Mouse (Mus musculus) spleen, embryonic (tissue): Measurements from ENCODE around the gene Bloc1s1.

Experiments used
- CTCF ChIA-PET: fragments of 350-600 bp; sonication (Branson Sonifier 250); formaldehyde crosslinking; loops from one replicate; lab custom pipeline; 2022; lab: Charles Lee

Gene Bloc1s1

DNA sequence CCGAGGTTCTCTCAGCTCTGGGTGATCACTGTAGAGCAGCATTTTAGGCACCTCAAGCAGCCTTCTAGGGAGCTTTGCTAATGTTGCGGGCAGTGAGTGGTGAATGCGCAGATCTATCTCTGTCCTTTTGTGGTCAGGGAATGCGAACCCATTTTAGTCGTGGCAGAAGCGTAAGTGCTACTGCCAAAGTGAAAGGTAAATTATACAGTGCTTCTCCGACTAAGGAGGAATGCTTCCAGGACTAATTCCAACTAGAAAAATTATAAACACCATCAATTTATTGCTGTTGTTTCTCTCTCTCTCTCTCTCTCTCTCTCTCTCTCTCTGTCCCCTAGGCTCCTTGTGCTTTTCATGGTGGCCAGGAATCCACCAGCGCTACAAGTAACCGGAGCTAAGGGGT, at the start of gene Bloc1s1:
Gene Bloc1s1 (minus strand): TSS at position 101 of the 400 bp plus-strand sequence.
- CTCF ChIA-PET = no interaction called here

DNA sequence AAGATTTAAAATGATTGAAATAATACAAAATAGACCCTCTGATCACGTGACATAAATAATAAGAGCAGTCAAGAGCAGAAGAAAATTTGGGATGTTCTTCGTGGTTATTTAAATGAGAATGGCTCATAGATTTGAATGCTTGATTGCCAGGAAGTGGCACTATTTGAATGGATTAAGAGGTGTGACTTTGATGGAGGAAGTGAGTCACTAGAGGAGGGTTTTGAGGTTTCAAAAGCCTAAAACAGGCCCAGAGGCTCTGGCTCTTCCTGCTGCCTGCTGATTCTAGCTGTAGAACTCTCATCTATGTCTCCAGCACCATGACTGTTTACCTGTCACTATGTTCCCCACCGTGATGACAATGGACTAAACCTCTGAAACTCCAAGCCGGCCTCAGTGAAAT, 49.0 kb upstream of the Bloc1s1 start:
- CTCF ChIA-PET = no interaction called here

DNA sequence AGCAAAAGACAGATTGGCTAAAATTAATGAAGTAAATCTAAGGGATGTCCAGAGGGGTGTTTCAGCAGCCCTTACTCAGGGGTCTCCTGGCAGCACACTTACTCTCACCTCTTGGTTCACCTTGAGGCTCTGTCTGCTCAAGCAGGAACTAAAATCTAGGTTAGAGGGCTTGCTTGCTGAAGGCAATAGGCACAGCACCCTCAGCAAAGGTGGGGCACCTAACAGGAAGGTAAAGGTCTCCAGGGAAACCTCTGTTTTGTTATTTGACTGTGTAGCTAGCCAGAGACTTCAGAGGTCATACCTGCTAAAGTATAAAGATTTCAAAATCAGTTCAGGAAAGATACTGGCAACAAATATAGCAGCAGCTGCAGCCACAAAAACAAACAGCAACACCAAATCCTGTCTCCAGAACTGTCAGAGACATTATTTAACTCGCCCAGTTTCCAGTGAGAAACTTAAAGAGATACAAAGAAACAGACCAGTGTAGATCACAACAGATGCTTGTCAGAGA, 47.0 kb upstream of the Bloc1s1 start:
- CTCF ChIA-PET = no interaction called here

DNA sequence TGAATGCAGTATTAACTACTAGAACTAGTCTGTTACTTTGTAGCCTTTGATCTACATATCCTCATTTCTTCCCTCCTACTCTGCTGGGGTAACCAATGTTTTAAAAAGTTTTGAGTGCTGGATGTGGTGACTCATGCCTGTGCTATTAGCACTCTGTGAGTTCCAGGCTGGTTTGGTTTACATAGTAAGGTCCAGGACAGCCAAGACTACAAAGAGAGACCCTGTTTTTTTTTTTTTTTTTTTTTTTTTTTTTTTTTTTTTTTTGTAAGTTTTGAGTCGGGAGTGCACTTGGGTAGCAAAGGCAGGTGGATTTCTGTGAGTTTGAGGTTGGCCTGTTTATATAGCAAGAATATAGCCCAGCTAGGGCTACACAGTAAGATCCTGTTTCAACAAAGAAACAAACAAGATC, 44.5 kb upstream of the Bloc1s1 start:
- CTCF ChIA-PET = no interaction called here

DNA sequence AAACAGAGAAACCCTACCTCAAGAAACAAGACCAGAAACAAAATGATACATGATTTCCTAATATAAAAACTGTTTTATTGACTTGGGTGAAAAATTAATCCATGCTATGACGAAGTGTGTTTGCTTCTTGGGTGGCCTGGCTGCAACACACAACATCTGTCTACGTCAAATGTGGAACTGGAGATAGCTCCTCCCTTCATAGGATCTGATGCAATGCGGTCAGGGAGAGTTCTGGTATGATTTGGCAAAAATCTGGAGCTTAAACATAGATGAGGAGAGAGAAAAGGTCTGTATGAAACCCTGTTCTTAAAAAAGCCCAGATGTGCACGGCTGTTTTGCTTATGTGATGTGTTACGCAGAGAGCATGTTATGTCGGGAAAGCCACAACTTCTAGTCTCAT, 42.0 kb upstream of the Bloc1s1 start:
- CTCF ChIA-PET = no interaction called here

DNA sequence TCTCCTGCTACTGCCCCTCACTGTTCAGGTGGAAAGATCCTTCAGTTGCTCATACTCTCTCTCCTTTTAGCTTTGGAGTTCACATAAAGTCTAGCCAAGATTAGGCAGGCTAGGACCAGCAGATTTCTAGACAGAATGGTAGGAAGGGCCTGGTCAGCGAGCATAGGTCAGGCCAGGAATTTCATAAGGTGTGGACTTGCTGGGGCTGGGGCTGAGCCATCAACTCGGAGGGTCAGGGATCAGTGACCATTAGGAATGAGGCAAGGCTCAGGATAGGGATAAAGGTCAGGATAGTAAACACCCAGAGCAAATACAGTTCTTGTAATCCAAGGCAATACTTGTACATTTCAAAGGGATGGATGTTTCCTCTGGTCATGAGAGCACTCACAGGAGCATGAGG, 41.1 kb upstream of the Bloc1s1 start:
- CTCF ChIA-PET = no interaction called here

DNA sequence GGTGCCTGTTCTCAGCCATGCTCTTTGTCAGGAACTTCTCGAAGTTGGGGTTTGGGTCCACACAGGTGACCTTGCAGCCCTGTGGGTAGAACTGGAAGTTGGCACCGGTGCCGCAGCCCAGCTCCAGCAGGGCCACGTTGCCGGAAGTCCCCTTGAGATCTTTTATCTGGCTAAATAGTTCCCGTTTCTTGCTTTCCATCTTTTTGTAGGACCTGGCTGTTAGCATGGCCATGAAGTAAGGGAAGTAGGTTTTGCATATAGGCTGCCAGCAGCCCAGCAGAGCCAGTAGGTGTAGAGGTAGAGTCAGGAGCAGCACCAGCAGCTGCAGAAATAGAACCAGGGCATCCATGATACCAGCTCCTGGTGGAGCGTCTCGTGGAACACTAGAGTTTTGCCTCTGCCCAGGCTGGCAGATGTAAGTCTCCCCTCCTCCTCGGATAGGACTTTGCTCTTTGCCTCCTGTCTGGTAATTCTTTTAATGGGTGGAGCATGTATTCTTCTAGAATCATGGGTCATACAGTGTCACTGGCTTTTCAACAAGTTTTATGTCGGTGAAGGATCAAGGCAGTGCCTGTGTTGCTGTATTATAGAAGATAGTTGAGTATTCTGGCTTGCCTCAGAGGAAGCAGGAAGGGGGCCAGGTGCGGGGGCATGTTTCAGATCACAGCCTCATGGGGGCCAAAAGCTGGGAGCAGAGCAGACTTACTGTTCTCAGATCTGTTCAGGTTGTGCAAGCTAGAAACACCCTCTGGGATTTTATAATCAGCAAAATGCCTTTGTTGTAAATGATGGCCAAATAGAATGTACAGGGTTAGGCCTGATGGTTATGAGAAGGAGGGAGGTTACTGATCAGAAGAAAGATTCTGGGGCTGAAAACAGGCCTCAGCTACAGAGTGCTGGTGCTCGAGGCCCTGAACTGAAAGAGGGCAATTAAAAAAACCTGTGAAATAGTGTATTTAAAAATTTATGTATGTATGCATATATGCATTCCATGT, 37.1 kb upstream of the Bloc1s1 start, which contains the start of gene Mettl7b:
Gene Mettl7b (minus strand): TSS at position 399 of the 995 bp plus-strand sequence.
- CTCF ChIA-PET = interaction anchor here (0.5 kb wide), 1 partner anchor 22 kb away, joined by 3 read pairs; no protein-coding TSS in a partner anchor

DNA sequence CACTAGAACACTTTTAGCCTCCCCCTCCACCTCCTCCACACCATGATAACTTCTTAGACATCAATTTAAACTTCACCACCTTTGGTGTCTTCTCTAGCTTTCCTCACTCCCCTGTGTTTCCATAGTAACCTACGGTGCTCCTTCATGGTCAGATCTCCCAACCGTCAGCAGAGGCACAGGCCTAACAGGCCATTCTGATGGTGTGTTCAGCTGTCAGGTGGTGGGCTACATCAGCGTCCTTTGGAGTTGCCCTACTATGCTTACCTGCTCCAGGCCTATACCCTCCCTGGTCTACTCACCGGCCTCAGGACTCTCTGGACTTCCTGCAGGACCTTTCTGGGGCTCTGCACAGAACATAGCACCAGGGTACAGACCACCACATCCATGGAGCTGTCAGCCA, 36.3 kb upstream of the Bloc1s1 start:
- CTCF ChIA-PET = interaction anchor here (0.5 kb wide), 1 partner anchor 21 kb away, joined by 3 read pairs; no protein-coding TSS in a partner anchor

DNA sequence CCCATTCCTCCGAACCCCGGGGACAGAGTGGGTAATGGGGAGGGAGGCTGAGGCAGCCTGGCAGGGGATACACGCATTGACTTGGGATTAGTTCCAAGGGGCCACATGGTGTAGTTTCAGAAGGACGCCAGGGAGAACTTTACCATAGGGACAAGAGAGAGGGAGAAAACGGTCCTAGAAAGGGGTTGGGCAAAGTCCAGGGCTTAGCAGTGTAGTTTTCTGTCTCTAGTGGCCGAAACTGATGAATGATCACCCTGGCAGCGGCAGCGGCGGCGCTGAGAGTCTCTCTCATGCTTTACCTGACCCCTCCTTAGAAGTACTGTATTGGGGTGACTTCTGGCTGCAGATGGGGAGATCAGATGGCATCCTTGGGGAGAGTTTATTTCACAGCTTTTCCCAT, 34.5 kb upstream of the Bloc1s1 start:
- CTCF ChIA-PET = no interaction called here

DNA sequence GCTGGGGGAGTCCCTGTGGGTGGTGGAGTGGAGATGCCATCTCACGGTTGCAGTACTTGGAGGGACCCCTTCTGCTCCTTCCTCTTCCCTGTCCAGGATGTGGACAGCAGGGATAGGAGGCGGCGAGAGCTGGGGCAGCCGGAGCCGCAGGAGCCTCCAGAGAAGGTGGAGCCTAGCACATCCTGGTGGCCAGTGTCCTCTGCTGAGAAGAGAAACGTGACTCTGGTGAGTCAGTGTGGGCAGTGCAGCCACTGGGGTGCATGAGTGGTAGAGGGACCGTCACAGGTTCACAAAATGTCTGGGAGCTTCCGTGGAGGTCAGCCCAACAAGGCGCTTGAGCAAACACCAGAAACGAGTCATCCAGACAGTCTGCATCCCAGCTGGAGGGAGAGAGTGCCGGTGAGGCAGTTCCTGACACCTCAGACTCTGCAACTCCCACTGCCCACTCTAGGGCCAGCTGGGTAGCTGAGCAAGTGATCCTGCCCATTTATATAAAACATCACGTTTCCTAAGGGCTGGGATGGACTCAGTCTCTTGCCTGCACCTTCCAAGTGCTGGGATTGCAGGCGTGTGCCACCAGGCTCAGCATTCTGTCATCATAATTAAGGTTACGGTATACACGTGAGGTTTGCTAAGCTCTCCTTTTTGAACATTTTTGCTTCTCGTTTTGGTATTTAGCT, 26.5 kb upstream of the Bloc1s1 start:
- CTCF ChIA-PET = interaction anchor here (0.6 kb wide), 1 partner anchor 310 kb away, joined by 3 read pairs; no protein-coding TSS in a partner anchor

DNA sequence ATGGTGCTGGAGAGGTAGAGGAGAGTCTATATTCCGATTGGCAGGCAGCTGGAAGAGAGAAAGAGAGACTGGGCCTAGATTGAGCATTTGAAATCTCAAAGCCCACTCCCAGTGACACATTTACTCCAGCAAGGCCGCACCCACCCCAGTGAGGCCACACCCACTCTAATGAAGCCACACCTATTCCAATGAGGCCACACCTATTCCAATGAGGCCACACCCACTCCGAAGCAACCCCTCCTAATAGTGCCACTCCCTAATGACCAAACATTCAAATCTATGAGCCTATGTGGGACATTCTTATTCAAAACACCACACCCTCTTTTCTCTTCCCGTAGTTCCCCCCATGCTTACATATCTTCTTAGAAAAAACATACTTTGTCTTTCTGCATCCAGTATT, 23.7 kb upstream of the Bloc1s1 start:
- CTCF ChIA-PET = no interaction called here

DNA sequence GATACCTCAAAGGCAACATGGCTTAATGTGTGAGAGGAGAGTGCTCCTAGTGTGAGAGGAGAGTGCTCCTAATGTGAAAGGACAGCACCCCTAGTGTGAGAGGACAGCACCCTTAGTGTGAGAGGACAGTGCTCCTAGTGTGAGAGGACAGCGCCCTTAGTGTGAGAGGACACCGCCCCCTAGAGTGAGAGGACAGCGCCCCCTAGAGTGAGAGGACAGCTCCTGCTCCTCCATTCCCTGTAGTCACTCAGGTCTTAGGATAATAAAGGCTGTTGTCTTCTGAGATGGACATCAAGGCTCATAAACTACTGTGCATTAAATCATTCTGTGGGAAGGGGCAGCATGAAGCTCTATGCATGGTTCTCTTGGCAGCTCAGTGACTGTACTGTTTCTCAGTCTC, 21.8 kb upstream of the Bloc1s1 start:
- CTCF ChIA-PET = interaction anchor here (0.7 kb wide), 1 partner anchor 796 kb away, joined by 3 read pairs; no protein-coding TSS in a partner anchor

DNA sequence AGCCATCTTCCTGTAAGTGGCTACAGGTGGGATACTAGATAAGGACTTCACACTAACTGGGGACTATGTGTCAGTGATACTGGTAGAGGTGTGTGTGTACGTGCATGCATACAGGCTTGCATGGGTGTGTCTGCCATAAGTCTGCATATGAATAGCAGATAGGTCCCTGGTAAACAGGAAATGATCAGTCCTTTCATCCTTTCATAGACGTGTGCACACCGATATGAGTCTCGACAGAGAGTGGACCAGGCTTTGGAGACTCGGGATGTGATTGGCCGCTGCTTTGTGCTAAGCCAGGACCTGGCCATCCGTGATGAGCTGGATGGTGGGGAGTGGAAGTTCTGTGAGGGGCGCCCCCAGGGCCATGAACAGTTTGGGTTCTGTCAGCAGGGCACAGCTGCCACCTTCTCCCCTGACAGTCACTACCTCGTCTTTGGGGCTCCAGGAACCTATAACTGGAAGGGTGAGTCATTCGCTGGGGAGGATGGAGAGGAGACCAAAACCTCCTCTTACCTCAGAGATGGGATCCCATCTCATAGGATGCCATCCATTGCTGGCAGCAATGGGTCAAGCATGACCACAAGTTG, 16.7 kb upstream of the Bloc1s1 start:
- CTCF ChIA-PET = no interaction called here

DNA sequence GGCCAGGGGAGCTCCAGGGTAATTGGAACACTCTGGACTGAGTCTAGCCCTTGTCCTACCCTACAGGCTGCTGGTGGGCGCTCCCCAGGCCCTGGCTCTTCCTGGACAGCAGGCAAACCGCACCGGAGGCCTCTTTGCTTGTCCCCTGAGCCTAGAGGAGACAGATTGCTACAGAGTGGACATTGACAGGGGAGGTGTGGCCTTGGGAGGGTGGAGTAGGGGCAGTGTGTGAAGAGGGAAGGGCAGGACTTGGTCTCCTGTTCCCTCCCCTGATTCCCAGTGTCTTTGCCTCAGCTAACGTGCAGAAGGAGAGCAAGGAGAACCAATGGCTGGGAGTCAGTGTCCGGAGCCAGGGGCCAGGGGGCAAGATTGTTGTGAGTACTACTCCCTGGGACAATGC, 15.1 kb upstream of the Bloc1s1 start:
- CTCF ChIA-PET = interaction anchor here (0.8 kb wide), 1 partner anchor 21 kb away, joined by 3 read pairs; no protein-coding TSS in a partner anchor

DNA sequence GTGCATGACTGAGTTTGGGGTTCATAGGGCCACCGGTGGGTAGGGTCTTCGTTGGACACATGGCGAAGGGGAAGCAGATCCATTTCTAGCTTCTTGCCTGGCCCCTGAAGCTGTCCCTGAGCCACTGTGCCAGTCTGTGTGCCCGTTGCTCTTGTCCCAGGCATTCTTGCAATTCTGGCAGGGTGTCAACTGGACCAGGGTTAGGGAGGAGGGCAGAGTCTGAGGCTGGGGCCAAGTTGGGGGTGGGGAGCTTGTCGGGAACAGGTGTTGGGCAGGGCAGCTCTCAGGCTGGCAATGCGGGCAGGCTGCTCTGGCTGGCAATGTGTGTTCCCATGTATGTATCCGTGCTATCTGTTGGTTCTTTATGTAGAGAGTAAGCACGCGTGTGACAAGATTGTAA, 14.6 kb upstream of the Bloc1s1 start:
- CTCF ChIA-PET = interaction anchor here (0.8 kb wide), 1 partner anchor 22 kb away, joined by 3 read pairs; no protein-coding TSS in a partner anchor

DNA sequence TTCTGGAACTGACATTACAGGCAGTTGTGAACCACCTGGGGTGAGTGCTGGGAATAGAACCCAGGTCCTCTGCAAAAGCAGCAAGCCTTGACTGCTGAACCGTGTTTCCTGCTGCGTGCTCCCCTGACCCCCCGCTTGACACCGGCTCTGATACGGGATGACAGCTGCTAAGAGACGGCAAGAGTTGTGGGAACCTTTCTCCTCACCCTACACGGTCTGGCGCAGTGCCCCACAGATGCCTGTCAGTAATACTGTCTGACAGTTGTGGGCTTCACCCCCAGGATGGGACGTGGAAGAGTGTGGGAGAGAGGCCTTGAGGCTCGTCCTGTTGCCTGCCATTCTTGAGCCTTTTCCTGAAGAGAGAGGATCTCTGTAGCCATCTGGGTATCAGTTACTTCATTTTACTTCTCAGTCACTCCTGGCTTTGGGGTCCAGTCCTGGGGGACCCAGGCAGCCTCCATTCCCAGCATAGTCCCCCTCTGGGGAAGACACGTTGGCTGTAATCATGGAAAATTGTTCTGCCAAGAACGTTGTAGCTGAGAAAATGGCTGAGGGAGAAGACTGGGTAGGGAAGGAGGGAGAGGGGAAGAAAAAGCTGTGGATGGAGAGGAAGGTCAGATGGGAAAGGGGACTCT, 14.0 kb upstream of the Bloc1s1 start:
- CTCF ChIA-PET = no interaction called here

DNA sequence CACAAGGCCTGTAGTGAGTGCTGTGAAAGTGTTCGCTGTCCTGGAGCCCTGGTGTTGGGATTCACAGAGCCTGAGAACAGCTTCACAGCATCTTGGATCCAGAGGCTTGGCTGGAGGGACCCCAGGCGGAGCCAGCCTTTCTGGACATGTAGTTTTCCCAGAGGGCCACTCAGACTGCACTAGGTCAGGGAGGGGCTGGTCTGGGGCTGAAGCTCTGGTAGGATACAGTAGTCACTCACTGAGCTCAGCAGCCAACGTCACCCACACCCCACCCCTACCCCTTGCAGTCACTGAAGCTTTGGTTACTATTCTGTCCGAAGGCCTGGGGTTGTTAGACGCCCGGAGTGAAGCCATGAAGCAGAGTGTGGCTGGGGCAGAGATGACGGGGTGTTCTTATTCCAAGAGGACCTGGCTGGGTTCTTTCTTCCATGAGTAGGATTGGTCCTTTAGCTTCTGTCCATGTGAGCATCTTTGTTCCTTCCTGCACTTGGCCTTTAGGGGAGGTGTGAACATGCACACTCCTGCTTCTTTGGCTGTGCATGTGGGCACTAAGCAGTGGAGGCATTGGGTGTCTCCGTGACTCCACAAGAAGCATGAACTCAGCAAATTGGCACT, 12.1 kb upstream of the Bloc1s1 start:
- CTCF ChIA-PET = no interaction called here

DNA sequence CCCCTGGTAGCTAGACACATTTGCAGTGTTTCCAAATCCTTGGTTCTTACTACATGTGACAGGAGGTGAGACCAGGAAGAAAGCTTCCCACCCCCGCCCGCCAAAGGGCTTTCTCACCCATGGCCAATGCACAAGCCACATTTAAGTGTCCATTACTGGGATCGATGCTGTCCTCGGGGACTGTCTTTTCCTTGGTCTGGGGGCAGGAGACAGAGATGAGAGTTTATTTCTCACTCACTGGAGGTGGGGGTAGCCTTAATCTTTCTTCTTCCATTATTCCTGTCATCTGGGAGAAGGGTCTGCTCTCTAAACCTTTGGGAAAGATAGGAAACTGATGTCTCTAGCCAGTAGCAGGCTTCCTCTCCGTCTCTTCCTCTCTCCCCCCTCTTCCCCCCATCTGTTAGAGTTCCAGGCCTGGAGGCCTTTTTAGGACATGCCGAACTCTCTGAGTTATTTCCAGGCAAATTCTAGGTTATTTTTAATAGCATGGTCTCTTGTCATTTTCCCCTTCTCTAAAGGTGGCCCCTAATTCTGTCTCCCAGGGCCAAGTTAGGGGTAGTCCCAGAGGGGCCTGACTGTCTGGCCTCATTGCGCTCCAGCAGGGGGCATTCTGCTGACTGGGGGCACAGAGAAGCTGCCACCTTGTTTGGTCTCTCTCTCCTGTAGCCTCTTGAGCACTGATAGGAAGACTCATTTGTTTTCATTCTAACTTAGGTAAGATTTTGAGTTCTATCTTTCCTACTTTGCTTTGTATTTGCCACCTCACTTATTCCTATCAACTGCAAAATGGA, 11.4 kb upstream of the Bloc1s1 start:
- CTCF ChIA-PET = no interaction called here

DNA sequence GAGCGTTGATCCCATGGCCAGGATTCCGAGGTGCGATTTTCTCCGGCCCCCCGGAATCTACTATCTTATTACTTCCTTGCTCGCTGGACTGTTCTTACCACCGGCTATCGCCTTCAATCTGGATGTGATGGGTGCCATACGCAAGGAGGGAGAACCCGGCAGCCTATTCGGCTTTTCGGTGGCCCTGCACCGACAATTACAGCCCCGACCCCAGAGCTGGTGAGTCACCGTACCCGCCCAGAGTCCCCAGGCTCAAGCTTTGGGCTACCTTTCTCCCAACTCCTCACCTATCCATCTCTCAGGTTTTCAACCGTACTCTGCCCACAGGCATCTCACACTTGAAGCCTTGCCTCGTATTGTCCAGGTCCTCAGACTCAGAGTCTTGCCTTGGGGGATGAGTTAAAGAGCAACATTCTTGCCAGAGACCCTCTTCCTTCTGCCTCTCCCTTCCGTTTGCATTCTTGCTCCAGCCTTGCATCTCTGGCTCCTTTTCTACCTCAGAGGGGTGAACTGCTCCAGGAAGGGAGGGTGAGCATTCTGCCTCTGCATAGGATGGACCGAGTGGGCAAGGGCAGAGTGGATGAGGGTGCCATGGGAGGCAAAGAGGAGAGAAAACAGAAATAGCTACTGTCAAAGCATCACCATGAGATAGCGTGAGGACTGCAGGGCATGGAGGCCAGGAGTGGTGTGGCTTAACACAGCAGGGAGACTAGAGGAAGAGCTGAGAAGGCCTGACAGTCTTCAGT, 10.3 kb upstream of the Bloc1s1 start:
- CTCF ChIA-PET = no interaction called here
